Mouse (Mus musculus) left cerebral cortex, postnatal 4 days (tissue): ENCODE measurements around the gene Etl4. TPM values are rescaled to one million over a fixed set of nuclear protein-coding genes. Genes with fewer than 3 reads are reported as not detected.
"Not testable (repeated sequence)": the region's sequence is repeated elsewhere in the genome, so short reads cannot be mapped to it uniquely, and the experiment has no call there.

Source experiments
- DNase-seq: peaks from one replicate; pipeline ENCODE4 v3.0.0-alpha.2; 2022
- intact Hi-C: fragments of 180-260 bp; cut with DNase I; formaldehyde crosslinking; loops from one replicate; pipeline ENCODE4 v1.15.1; 2025
- total RNA-seq, 2 experiments: library from RNA; stranded (reverse); gene quantifications; 2 replicates each; pipeline ENCODE4 v1.2.3; 2021

Etl4 gene
- total RNA-seq, 2 experiments from 2014 or later = 36.7 to 44.8 TPM

DNA sequence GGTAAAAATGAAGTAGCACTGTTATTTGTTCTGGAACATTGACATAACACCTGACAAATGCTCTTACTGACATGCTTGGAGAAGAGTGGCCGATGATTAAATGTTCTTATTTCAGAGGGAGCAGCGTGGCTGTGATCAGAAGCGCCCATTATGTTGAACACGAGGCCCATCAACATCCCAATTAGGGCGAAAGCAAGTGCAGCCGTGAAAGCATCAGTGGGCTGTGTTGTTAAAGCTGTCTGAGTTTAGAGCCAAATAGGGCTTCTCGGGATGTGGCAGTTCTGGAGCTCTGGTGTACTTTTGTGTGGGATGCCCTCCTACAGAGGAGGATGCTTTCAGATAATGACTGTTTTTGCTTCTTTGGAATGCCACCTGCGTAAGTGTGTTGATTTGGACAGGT, 699.6 kb downstream of the Etl4 start:
- DNase-seq = no peak
- intact Hi-C loops = no loop called here

DNA sequence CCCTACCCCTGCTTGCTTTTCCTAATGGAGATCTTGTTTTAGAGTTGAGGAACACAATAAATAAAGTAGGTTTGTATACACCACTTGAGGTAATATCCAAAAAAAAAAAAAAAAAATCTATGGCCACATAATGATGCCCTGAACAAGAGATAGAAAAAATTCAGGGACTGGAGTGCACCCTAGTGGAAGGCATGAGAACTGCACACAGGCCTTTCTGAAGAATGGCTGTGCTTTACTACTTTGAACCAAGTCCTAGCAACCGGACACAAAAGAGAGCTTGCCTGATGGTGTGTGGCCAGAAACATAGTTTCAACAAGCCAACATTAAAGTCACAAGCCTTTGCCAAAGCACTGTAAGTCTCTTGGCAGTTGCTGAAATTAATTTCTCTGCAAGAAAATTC, 706.4 kb downstream of the Etl4 start:
- DNase-seq = peak; percentile 33
- intact Hi-C loops = no loop called here

DNA sequence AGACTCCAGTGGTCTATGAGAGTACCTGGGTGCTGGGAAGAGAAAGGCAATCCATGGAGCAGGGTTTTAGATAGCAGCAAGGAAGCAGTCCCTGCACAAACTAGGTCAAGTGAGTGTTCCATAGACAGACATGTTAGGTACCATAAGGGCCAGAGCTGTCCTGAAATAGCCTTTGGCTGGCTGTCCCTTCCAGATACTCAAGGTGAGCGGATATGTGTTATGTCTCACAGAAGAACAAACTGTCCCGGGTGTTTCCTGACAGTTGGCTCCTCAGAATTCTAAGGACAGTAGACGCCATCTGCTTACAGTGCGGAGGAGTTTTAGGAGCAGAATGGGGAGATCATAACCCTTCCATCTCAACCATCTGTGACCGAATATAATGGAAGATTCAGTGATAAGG, 708.8 kb downstream of the Etl4 start:
- DNase-seq = no peak
- intact Hi-C loops = no loop called here

DNA sequence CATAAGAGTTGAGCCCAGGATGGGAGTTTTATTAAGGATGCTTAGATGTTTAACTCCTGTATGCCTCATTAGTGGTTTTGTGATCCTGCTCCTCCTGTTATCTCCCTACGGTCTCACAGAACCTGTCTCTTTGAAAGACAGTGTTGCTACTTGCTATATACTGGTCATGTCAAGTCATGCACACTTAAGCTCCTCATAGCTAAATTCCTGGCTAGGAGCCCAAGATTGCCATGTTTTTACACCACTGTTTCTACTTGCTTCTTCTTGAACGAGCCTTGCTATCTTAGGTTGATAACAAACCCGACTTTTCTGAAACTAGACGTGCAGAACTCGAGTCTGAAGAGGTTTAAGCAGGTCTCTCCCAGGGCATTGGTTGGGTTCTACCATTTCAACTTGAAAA, 710.3 kb downstream of the Etl4 start:
- no peak for DNase-seq
- intact Hi-C loops = no loop called here

DNA sequence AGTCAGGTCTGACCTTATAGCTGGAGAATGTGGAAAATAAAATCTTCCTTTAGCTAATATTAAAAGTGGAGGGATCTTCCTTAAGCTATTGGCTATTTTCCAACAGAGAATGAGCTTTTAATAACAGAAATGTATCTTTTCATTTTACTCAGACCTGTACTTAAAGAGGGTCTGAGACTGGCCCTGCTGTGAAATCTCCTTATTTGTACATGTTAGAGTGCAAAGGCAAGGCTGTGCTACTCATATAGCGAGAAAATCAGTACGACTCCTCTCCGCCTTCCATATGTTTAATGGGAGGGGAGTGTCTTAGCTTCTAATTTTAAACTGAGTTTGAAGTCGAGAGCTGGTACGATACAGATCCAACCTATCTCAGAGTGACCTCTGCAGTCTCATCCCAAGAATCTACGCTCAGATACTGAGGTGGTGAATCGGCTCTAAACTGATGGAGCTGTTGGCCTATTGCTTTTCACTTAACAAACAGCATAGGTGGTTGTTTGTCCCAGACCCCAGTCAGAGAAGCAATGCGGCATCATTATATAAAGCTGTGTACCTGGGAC, 719.7 kb downstream of the Etl4 start:
- DNase-seq = no peak
- intact Hi-C loops = no loop called here

DNA sequence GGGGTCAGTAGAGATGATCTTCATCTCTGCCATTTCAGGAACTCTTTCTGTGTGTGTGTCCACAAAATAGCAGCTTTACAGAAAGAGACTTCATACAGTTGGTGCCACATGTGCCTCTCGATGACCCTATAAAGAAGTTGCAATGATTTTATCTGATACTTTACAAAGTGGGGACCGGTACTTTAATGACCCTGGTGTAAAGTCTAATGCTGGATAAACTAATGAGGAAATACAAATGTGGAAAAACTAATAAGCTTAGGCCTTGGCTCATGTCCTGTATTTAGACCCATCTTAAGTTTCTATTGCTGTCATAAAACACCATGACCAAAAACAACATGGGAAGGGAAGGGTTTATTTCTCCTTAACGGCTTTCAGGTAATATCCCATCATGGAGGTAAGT, 729.0 kb downstream of the Etl4 start:
- intact Hi-C loops = no loop called here
- DNase-seq = no peak

DNA sequence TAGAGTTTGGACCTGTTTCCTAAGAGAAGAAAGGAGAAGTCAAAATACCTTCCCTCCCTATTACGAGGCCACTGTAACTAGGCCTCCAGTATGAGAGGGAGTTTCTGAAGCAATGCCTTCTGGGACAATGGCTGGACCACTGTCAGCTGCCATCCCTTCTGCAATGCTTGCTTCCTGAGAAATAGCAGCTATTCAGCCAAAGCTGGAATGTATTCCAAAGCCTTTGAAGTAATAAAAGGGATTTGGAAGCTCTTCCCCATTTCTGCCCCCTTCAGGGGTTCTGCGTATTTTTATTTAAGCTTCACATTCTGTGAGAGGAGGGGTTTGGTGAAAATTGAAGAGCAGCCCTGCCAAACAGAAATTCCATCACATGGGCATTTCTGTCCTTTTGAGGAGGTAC, 730.1 kb downstream of the Etl4 start:
- intact Hi-C loops = no loop called here
- DNase-seq = no peak

DNA sequence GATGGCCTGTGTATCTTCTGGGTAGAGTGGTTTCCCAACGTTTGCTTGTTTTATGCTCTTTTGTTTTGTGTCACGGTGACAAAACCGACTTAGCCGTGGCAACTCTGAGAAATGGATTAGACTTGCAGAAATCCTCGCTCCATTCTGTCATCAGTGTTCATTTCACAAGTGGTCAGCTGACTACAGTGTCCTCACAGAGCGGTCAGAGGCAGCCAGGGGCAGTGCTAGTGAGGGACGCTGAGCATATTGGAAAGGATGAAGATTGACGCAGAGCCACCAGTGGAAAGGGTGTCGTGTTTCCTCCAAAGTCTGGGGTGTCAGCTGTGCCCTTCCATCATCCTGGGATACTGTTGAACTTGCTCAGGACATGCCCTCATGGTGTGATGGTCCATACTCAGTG, 733.2 kb downstream of the Etl4 start:
- DNase-seq = no peak
- intact Hi-C loops = no loop called here

DNA sequence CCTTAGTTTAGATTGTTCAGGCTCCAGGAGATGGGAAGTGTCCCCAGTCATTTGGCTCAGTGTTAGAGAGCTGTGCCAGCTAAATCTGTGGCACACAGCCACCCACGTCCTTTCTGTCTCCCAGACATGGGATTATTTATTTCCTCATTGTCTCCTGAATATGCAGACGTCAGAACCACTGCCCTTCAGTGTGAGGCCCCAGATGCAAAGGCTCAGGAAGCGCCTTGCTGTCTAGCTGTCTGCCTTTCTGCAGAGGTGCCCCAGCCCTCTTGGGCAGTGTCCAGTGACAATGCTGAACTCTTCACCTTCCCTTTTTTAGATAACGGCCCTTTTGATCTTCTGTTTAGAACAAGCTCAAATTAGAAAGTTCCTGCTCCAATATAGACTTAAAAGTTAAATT, 740.2 kb downstream of the Etl4 start:
- intact Hi-C loops = no loop called here
- DNase-seq = peak; percentile 31

DNA sequence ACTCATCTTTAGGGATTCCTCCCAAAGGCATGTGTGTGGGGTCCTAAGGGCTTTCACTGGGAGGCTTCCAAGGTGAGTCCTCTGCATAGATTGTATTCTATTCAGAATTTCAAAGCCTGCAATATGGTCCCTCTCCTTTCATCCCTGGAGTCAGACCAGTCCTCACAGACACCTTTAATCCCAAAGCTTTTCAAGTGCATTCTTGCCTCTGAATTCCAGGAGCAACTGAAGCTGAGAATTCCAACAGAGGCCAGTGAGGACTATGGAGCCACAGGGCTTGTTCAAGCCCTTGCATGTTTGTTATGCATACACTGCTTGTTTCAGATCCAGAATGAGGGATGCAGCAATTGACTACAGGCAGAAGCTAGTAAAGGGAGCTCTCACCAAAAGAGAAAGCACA, 743.5 kb downstream of the Etl4 start:
- DNase-seq = no peak
- intact Hi-C loops = no loop called here

DNA sequence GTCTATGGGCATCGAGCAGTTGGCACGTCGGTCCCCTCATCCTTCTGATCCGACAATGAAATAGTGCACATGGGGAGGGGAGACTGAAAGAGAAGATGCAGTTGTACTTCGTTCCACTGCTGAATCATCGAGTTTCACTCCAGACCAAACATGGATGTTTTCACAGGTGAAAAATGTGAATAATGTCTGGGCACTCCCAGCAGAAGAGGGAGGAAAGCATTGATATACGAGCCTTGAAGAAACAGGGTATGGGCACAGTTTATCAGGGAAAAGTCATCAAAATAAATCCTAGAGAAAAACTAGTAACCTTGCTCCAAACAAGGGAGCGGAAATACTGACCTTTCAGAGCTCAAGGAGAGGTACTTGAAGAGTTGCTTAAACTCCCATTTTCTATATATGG, 744.5 kb downstream of the Etl4 start:
- no peak for DNase-seq
- intact Hi-C loops = no loop called here

DNA sequence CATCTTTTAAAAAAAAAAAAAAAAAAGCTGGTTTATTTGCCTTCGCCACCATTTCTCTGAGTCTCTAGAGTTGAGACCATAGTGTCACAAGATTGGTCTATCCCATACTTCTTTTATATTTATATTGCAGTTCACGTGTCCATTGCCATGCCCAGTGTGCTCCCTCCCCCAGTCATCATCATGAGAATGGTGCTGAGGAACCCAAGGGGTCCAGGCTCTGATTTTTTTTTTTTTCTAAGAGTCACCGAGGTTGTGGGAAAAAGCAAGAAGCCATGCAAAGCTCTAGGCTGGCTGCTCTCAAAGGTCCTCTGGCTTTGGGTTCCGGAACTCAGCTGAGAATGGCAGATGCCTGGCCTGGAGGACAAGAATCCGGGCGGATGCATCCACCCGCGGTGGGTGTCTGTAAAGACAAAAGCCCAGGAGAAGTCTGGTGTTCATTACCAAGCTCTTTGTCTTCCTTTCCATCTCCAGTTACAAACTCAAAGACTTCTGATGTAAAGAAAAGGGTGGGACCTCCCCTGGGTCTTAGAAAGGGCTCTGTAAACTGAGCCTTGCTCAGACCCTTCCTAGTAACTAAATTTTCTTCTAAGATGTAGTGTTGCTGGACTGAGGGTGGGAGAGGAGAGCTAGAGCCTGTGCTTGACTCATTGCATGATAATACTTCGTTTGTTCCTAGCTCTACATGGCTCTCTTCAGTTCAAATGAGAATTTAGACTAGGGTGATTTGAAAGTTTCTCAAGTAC, 745.2 kb downstream of the Etl4 start:
- no peak for DNase-seq
- intact Hi-C loops = no loop called here

DNA sequence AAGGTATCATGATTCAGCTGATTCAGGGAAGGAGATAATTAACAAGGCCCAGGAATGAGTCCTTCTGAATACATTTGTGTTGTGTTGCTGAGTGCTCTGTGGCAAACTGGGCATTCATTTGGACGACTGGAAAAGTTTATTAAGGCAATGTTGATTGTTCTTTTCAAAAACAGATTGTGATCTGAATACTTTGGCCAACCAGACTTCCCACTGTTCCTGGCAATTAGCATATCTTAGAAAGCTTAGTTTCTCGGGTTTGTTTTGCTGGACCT, 745.7 kb downstream of the Etl4 start:
- intact Hi-C loops = no loop called here
- no peak for DNase-seq

DNA sequence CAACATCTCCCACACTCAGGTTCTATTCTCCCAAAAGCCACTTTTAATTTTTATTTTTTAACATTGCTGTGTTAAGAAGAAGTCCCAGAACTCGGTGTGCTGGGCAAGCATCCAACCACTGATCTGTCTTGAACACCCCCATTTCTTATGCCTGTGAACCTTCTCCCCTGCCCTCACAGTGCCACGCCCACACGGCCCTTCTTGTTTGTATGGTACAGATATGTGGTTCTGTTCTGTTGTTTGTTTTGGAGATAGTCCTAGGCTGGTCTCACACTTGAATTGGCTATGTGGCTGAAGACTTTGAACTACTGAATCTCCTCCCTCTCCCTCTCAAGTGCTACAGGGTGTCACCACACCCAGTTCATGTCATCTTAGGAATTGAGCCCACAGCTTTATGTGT, 748.3 kb downstream of the Etl4 start:
- intact Hi-C loops = no loop called here
- no peak for DNase-seq

DNA sequence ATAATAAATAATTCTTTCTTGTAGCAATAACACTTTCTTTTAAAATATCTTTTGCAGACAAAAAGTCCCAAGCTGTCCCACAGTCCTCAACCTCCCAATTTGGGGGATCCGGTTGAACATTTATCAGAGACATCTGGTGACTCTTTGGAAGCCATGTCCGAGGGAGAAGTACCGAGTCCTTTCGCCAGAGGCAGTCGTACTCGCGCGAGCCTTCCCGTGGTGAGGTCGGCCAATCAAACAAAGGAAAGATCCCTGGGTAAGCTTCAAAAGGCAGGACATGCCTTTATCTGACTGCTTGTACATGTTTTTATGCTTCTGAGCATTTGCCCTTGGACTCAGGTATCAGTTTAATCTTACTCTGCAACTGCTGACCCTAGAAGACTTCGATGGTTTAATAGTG, 752.3 kb downstream of the Etl4 start:
- DNase-seq = no peak
- intact Hi-C loops = no loop called here

DNA sequence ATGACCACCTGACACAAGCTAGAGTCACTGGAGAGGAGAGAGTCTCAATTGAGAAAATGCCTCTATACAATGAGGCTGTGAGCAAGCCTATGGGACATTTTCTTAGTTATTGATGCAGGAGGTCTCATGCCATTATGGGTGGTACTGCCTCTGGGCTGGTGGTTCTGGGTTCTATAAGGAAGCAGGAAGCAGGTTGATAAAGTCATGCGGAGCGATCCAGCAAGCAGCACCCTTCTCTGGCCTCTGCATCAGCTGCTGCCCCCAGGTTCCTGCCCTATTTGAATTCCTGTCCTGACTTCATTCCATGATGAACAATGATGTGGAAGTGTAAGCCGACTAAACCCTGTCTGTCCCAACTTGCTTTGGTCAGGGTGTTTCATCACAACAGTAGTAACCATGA, 753.1 kb downstream of the Etl4 start:
- DNase-seq = no peak
- intact Hi-C loops = no loop called here

DNA sequence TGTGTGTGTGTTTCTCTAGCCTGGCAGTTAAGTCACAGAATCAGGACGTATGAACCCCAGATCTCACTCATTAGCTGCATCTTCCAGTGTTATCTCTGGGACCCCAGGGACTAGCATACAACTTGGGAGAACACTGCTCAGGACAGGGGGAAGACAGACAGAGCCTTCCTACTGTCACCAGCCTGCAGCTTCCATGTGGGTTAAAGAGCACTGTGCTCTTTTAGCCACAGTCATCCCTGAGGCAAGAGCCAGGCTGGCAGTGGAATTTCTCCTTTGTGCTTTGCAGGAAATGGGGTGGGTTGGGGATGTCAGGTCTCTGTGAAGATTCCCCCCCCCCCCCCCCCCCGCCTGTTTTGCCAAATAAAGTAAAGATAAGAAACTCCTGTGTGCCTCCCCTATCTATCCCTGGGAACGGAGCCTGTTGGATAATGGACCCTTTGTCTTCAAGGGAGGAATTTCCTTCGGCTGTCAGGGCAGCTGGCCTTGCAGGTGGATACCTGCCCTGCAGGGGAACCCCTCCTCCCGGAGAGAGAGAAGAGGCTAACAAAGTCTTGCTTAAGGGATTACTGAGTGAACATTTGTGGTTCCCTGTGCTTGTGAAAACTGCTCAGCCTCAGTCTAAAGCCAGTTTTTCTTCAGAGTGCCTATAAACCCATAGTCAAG, 755.9 kb downstream of the Etl4 start:
- no peak for DNase-seq
- intact Hi-C loops = no loop called here

DNA sequence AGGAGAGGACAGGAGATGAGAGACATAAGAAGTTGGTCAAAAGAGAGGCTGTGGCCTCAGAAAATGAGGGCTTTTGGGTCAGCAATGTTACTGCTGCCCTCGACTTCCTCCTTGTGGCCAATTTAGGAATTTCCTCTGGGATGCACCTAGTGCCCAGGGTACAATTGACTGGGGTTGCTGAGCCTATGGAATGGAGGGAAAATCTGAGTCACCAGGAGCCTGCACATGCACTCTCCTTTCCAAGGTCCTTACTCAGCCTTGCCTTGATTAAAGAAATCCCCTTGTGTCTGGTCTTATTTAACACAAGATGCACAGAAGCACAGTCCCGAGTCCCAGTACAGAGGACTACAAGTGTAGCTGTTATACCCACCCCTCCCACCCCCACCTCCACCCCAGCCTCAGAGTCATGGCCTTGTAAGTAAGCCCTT, 756.5 kb downstream of the Etl4 start:
- DNase-seq = peak; percentile 44
- intact Hi-C loops = no loop called here

DNA sequence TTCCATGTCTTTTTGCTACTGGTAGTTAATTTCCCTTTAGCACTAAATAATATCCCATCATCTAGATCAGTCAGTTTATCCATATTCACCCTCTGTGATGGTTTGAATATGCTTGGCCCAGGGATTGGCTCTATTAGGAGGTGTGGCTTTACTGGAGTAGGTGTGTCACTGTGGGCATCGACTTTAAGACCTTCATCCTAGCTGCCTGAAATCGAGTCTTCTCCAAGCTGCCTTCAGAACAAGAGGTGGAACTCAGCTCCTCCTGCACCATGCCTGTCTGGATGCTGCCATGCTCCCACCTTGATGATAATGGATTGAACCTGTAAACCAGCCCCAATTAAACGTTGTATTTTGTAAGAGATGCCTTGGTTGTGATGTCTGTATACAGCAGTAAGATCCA, 758.3 kb downstream of the Etl4 start:
- DNase-seq = no peak
- intact Hi-C loops = no loop called here

DNA sequence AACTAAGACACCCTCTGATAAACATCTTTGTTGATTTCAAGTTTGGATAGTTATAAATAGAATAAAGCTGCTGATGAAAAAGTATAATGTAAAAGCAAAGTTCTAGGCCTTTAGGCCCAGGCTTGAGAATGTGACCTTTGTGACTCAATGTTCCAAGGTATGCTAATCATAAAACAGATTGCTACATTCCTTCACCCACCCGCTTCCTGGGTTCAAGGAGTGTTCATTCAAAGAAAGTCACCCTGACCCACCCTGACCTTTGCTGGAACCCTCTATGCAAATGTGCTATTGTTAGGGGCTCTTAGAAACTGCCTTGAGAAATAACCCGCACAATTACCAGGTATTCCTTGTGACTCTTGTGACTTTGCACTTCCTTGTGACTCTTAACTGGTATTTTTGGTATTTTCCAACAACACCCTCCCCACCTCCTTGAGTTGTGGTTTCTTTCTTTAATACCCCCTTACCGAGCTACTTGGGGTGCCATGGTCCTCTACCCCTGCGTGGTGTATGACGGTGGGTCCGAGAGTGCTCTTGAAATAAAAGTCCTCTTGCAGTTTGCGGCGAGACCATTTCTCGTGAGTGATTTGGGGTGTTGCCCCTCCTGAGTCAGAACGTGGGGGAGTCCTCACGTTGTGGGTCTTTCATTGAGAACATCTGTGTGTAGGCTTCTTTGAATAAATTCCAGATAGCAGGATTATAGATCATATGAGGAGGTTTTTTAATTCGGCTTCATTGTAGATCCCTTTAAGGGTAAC, 758.9 kb downstream of the Etl4 start:
- DNase-seq, intact Hi-C loops: not testable (repeated sequence)

DNA sequence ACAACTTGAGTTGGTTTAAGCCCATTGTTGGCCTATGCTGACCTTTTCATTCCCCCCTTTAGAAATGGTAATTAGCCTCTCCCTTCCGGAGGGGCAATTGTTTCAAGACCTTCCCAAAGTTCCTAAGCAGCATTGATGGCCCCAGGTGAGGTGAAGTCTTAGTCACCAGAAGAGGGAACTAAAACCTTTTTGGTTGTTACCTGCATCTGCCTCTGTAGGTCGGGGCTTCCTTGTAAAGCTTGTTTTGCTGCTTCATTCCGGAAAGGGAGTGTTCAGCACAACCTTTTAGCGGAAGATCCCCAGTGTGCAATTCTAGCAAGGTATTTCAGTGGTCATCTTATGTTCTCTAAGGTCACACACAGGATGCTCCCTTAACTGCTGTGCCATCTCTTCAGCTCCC, 759.8 kb downstream of the Etl4 start:
- DNase-seq = no peak
- intact Hi-C loops = no loop called here
